10 mouse cellular contexts compared by ENCODE assay signal in the genomic region with DNA sequence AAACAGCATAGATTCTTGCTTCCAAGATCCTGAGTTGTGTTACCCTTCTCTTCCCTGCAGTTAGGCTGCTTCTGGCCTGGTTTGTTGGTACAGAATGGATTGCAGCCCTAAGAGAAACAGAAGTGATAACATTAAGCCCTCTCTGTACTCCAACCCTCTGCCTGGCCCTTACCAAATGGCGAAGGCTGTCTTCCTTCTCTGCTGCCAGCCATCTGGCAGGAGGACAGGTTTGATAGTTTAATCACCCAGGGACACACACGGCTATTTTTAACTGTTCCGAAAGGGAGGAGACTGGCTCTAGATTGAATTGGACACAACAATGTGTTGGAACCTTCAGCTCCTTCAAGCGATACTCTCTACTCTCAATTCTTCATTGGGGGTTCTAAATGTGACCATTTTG. TPM values are rescaled to one million over a fixed set of nuclear protein-coding genes. Genes with fewer than 3 reads are reported as not detected.
A peak's percentile ranks its signal among the peaks of the same experiment; 100 is the strongest.
DNase-seq lines count a peak whose midpoint lies in the region; ATAC-seq lines count a peak whose summit lies in the region.
"Had no signal": no experiment of that assay in that cellular context is flagged by ENCODE, and none has a peak within 500 bp of the region (broad histone marks: within the 10 kb centered on the region; RNA-seq: fewer than 3 reads in every experiment).

No protein-coding gene starts in this region.

- no peak for ATAC-seq in heart, embryonic 11.5 days (replicated peaks; ENCODE audit: insufficient number of reproducible peaks, low FRiP score, low TSS enrichment)
- ATAC-seq in liver, embryonic 16.5 days (ENCODE audit: low read depth): peak; percentile 55; the same call in 1 of the 2 replicates
- no peak for ATAC-seq in midbrain, embryonic 13.5 days

- no peaks in the 10 kb centered on the region for H3K9me3 ChIP-seq in heart, embryonic 11.5 days (replicated peaks; ENCODE audit: control insufficient read depth, low read length)
- H3K9me3 ChIP-seq in liver, embryonic 16.5 days (replicated peaks; ENCODE audit: control insufficient read depth, low read length): no peaks in the 10 kb centered on the region
- H3K9me3 ChIP-seq in midbrain, embryonic 13.5 days: no peaks in the 10 kb centered on the region
- H3K9me3 ChIP-seq: embryonic facial prominence, embryonic 15.5 days; G1E; neural tube, embryonic 13.5 days had no signal

- WGBS in heart, embryonic 11.5 days (ENCODE audit: insufficient replicate concordance): 31% methylated on average over 4 of the region's 4 CpGs
- WGBS in liver, embryonic 16.5 days (ENCODE audit: insufficient replicate concordance): 49% methylated on average over 4 of the region's 4 CpGs
- WGBS in midbrain, embryonic 13.5 days: 81% methylated on average over 4 of the region's 4 CpGs

- H3K27me3 ChIP-seq in heart, embryonic 11.5 days (ENCODE audit: control insufficient read depth, insufficient read depth, low read length): no peaks in the 10 kb centered on the region
- H3K27me3 ChIP-seq in liver, embryonic 16.5 days (ENCODE audit: control insufficient read depth, insufficient read depth, low read depth, low read length): peaks cover 5% of the 10 kb centered on the region; the same call in 1 of the 2 replicates
- H3K27me3 ChIP-seq in midbrain, embryonic 13.5 days: peaks cover 7% of the 10 kb centered on the region
- H3K27me3 ChIP-seq: embryonic facial prominence, embryonic 15.5 days had no signal

- H3K27ac ChIP-seq in heart, embryonic 11.5 days (ENCODE audit: low read depth, low read length): peak overlapping the region; percentile 59
- no peak overlapping the region for H3K27ac ChIP-seq in liver, embryonic 16.5 days (ENCODE audit: low read length)
- no peak overlapping the region for H3K27ac ChIP-seq in midbrain, embryonic 13.5 days
- H3K27ac ChIP-seq: embryonic facial prominence, embryonic 15.5 days; neural tube, embryonic 13.5 days had no signal

- peak overlapping the region; percentile 24; the same call in 1 of the 2 replicates for H3K4me2 ChIP-seq in heart, embryonic 11.5 days
- no peak overlapping the region for H3K4me2 ChIP-seq in liver, embryonic 16.5 days (ENCODE audit: low read depth, low read length)
- no peak overlapping the region for H3K4me2 ChIP-seq in midbrain, embryonic 13.5 days (replicated peaks)
- H3K4me2 ChIP-seq: embryonic facial prominence, embryonic 15.5 days; neural tube, embryonic 13.5 days had no signal

- no peaks in the 10 kb centered on the region for H3K36me3 ChIP-seq in heart, embryonic 11.5 days (ENCODE audit: control insufficient read depth, insufficient read depth, low read length)
- no peaks in the 10 kb centered on the region for H3K36me3 ChIP-seq in liver, embryonic 16.5 days (ENCODE audit: control insufficient read depth, insufficient read depth)
- no peaks in the 10 kb centered on the region for H3K36me3 ChIP-seq in midbrain, embryonic 13.5 days
- H3K36me3 ChIP-seq: embryonic facial prominence, embryonic 15.5 days; G1E; neural tube, embryonic 13.5 days had no signal

- H3K9ac ChIP-seq in heart, embryonic 11.5 days (ENCODE audit: low read depth, low read length): no peak overlapping the region
- H3K9ac ChIP-seq in liver, embryonic 16.5 days (ENCODE audit: low read depth, low read length): no peak overlapping the region
- no peak overlapping the region for H3K9ac ChIP-seq in midbrain, embryonic 13.5 days (replicated peaks)
- H3K9ac ChIP-seq: embryonic facial prominence, embryonic 15.5 days; neural tube, embryonic 13.5 days had no signal

- H3K4me3 ChIP-seq in heart, embryonic 11.5 days (ENCODE audit: low read depth, low read length): no peak overlapping the region
- H3K4me3 ChIP-seq in liver, embryonic 16.5 days (ENCODE audit: low read depth, low read length): no peak overlapping the region
- H3K4me3 ChIP-seq in midbrain, embryonic 13.5 days (replicated peaks): no peak overlapping the region
- H3K4me3 ChIP-seq: embryonic facial prominence, embryonic 15.5 days; neural tube, embryonic 13.5 days had no signal

- peak; percentile 22 for DNase-seq in c-Kit-positive CD71-positive TER-119-negative erythroid progenitor cells, embryonic 14.5 days (ENCODE audit: low read depth)
- DNase-seq in cerebellum, postnatal 10 days: peak; percentile 79
- no peak for DNase-seq in spleen, postnatal 4 days (ENCODE audit: low spot score in 2 of 2)
- no peak for DNase-seq in layer of hippocampus, adult 8-10 months (ENCODE audit: low spot score in 2 of 2)

- peaks cover 7% of the 10 kb centered on the region; the same call in 1 of the 2 replicates for H3K4me1 ChIP-seq in heart, embryonic 11.5 days (ENCODE audit: control insufficient read depth, insufficient read depth, low read length)
- H3K4me1 ChIP-seq in liver, embryonic 16.5 days (ENCODE audit: control insufficient read depth, low read depth, low read length): no peaks in the 10 kb centered on the region
- 0 out of 2 replicates have a peak, but pooled peaks cover 5% of the 10 kb centered on the region for H3K4me1 ChIP-seq in midbrain, embryonic 13.5 days (replicated peaks)
- H3K4me1 ChIP-seq: embryonic facial prominence, embryonic 15.5 days; neural tube, embryonic 13.5 days had no signal

RNA-seq across cellular contexts. Expression of a gene that starts 6.7 kb away (rescaled TPM):
- 21.5 and 25.7 TPM in 2 replicates for polyA plus RNA-seq in heart, embryonic 11.5 days (2014; fragmentation: Nextera tagmentation; extraction: Ambion mirVana)
- 0.37 and 0.41 TPM in 2 replicates for polyA plus RNA-seq in liver, embryonic 16.5 days (2015; fragmentation: Nextera tagmentation; extraction: Ambion mirVana)
- polyA plus RNA-seq in midbrain, embryonic 13.5 days (2015; fragmentation: Nextera tagmentation; extraction: Ambion mirVana): 1.4 and 1.6 TPM in 2 replicates
- 10 to 100 TPM; 20.2 to 25.4 (median 23.3) TPM for total RNA-seq in layer of hippocampus, adult 8-10 months (2022)

Comparison
In these comparisons a context has a peak if more than half of its experiments do, and no peak if none do; other contexts are left out.
1. DNase-seq: peak in c-Kit-positive CD71-positive TER-119-negative erythroid progenitor cells, embryonic 14.5 days (single experiment) and cerebellum, postnatal 10 days (2 of 2); none in spleen, postnatal 4 days (0 of 2) and layer of hippocampus, adult 8-10 months (0 of 2).